Mouse (Mus musculus): ENCODE data around the gene Saxo1. TPM values are rescaled to one million over a fixed set of nuclear protein-coding genes. Genes with fewer than 3 reads are reported as not detected.

Saxo1 gene
- polyA plus RNA-seq, 1 experiment from 2014 or later: not detected

- H3K27me3 ChIP-seq (ENCODE audit: low read depth, poor library complexity, severe bottlenecking): no peaks in the 10 kb centered on the region
- DNase-seq (ENCODE audit: low spot score): no peak
These were observed 122.5 kb downstream of the Saxo1 start for GRCm38 (mm10) chr4:86435631-86436030.

GRCm38 (mm10) chr4:86428091-86428745, 129.9 kb downstream of the Saxo1 start:
- 93% methylated on average over 6 of the region's 6 CpGs for WGBS

More at GRCm38 (mm10) chr4:86435631-86436030, 122.5 kb downstream of the Saxo1 start:
- no peaks in the 10 kb centered on the region for H3K9me3 ChIP-seq (replicated peaks)
- no peaks in the 10 kb centered on the region for H3K36me3 ChIP-seq
- 89% methylated on average over 3 of the region's 3 CpGs for WGBS
- no peaks in the 10 kb centered on the region for H3K4me1 ChIP-seq
- H3K4me3 ChIP-seq: no peak overlapping the region
- no peak overlapping the region for H3K27ac ChIP-seq (replicated peaks)

GRCm38 (mm10) chr4:86427312-86427711, 130.8 kb downstream of the Saxo1 start:
- WGBS: 75% methylated on average over 5 of the region's 5 CpGs

More at GRCm38 (mm10) chr4:86428091-86428745, 129.9 kb downstream of the Saxo1 start:
- Histone ChIP-seq H3K4me3 (no peak overlapping the region), H3K27ac (replicated peaks) (no peak overlapping the region), H3K4me1 (peaks cover 19% of the 10 kb centered on the region), H3K36me3 (no peaks in the 10 kb centered on the region), H3K27me3 (ENCODE audit: low read depth, poor library complexity, severe bottlenecking) (no peaks in the 10 kb centered on the region), H3K9me3 (replicated peaks) (no peaks in the 10 kb centered on the region)
- no peak for DNase-seq (ENCODE audit: low spot score)

GRCm38 (mm10) chr4:86426549-86426948, 131.6 kb downstream of the Saxo1 start:
- peak; percentile 42 for DNase-seq (ENCODE audit: low spot score)
- no peaks in the 10 kb centered on the region for H3K27me3 ChIP-seq (ENCODE audit: low read depth, poor library complexity, severe bottlenecking)
- H3K9me3 ChIP-seq (replicated peaks): no peaks in the 10 kb centered on the region
- WGBS: 65% methylated on average over 11 of the region's 11 CpGs
- no peak overlapping the region for H3K4me3 ChIP-seq
- no peaks in the 10 kb centered on the region for H3K36me3 ChIP-seq
- peaks cover 19% of the 10 kb centered on the region for H3K4me1 ChIP-seq
- peak overlapping the region; percentile 57 for H3K27ac ChIP-seq (replicated peaks)

More at GRCm38 (mm10) chr4:86427312-86427711, 130.8 kb downstream of the Saxo1 start:
- Histone ChIP-seq H3K27ac (replicated peaks) (peak overlapping the region; percentile 57; the same call in 1 of the 2 replicates), H3K36me3 (no peaks in the 10 kb centered on the region), H3K27me3 (ENCODE audit: low read depth, poor library complexity, severe bottlenecking) (no peaks in the 10 kb centered on the region), H3K4me1 (peaks cover 19% of the 10 kb centered on the region), H3K4me3 (no peak overlapping the region), H3K9me3 (replicated peaks) (no peaks in the 10 kb centered on the region)
- DNase-seq (ENCODE audit: low spot score): no peak

GRCm38 (mm10) chr4:86425581-86425980, 132.5 kb downstream of the Saxo1 start:
- Histone ChIP-seq H3K36me3 (no peaks in the 10 kb centered on the region), H3K4me3 (no peak overlapping the region), H3K27me3 (ENCODE audit: low read depth, poor library complexity, severe bottlenecking) (no peaks in the 10 kb centered on the region), H3K27ac (replicated peaks) (no peak overlapping the region), H3K9me3 (replicated peaks) (no peaks in the 10 kb centered on the region), H3K4me1 (peaks cover 19% of the 10 kb centered on the region)
- no peak for DNase-seq (ENCODE audit: low spot score)
- 93% methylated on average over 7 of the region's 7 CpGs for whole genome bisulfite sequencing

GRCm38 (mm10) chr4:86422586-86422985, 135.5 kb downstream of the Saxo1 start:
- Histone ChIP-seq H3K4me3 (no peak overlapping the region), H3K36me3 (no peaks in the 10 kb centered on the region), H3K27ac (replicated peaks) (no peak overlapping the region), H3K4me1 (peaks cover 19% of the 10 kb centered on the region), H3K9me3 (replicated peaks) (no peaks in the 10 kb centered on the region), H3K27me3 (ENCODE audit: low read depth, poor library complexity, severe bottlenecking) (no peaks in the 10 kb centered on the region)
- WGBS: 77% methylated on average over 6 of the region's 6 CpGs
- no peak for DNase-seq (ENCODE audit: low spot score)

- 90% methylated on average over 15 of the region's 15 CpGs for WGBS
- DNase-seq (ENCODE audit: low spot score): no peak
- Histone ChIP-seq H3K4me1 (peaks cover 5% of the 10 kb centered on the region), H3K4me3 (no peak overlapping the region), H3K27ac (replicated peaks) (no peak overlapping the region), H3K9me3 (replicated peaks) (no peaks in the 10 kb centered on the region), H3K27me3 (ENCODE audit: low read depth, poor library complexity, severe bottlenecking) (no peaks in the 10 kb centered on the region), H3K36me3 (no peaks in the 10 kb centered on the region)
These were observed 141.6 kb downstream of the Saxo1 start for GRCm38 (mm10) chr4:86416401-86417025.

- no peaks in the 10 kb centered on the region for H3K9me3 ChIP-seq (replicated peaks)
- H3K36me3 ChIP-seq: no peaks in the 10 kb centered on the region
- H3K4me3 ChIP-seq: no peak overlapping the region
- H3K4me1 ChIP-seq: peaks cover 5% of the 10 kb centered on the region
- H3K27ac ChIP-seq (replicated peaks): no peak overlapping the region
- 64% methylated on average over 3 of the region's 3 CpGs for WGBS
- H3K27me3 ChIP-seq (ENCODE audit: low read depth, poor library complexity, severe bottlenecking): no peaks in the 10 kb centered on the region
- no peak for DNase-seq (ENCODE audit: low spot score)
These were observed 144.7 kb downstream of the Saxo1 start for GRCm38 (mm10) chr4:86413388-86413787.

GRCm38 (mm10) chr4:86410946-86411345, 147.2 kb downstream of the Saxo1 start:
- Histone ChIP-seq H3K27me3 (ENCODE audit: low read depth, poor library complexity, severe bottlenecking) (no peaks in the 10 kb centered on the region), H3K36me3 (no peaks in the 10 kb centered on the region), H3K9me3 (replicated peaks) (no peaks in the 10 kb centered on the region), H3K4me1 (peaks cover 5% of the 10 kb centered on the region), H3K4me3 (no peak overlapping the region), H3K27ac (replicated peaks) (no peak overlapping the region)
- 91% methylated on average over 3 of the region's 3 CpGs for WGBS
- DNase-seq (ENCODE audit: low spot score): no peak

GRCm38 (mm10) chr4:86408421-86408820, 149.7 kb downstream of the Saxo1 start:
- Histone ChIP-seq H3K4me3 (no peak overlapping the region), H3K27ac (replicated peaks) (no peak overlapping the region), H3K4me1 (peaks cover 3% of the 10 kb centered on the region), H3K27me3 (ENCODE audit: low read depth, poor library complexity, severe bottlenecking) (no peaks in the 10 kb centered on the region), H3K9me3 (replicated peaks) (no peaks in the 10 kb centered on the region), H3K36me3 (no peaks in the 10 kb centered on the region)
- no peak for DNase-seq (ENCODE audit: low spot score)
- 95% methylated on average over 9 of the region's 9 CpGs for WGBS

- no peaks in the 10 kb centered on the region for H3K4me1 ChIP-seq
- H3K9me3 ChIP-seq (replicated peaks): no peaks in the 10 kb centered on the region
- WGBS: 65% methylated on average over 3 of the region's 3 CpGs
- no peaks in the 10 kb centered on the region for H3K27me3 ChIP-seq (ENCODE audit: low read depth, poor library complexity, severe bottlenecking)
- DNase-seq (ENCODE audit: low spot score): no peak
- H3K4me3 ChIP-seq: no peak overlapping the region
- H3K36me3 ChIP-seq: no peaks in the 10 kb centered on the region
- no peak overlapping the region for H3K27ac ChIP-seq (replicated peaks)
These were observed 151.0 kb downstream of the Saxo1 start for GRCm38 (mm10) chr4:86407200-86407527.

- Histone ChIP-seq H3K27ac (replicated peaks) (no peak overlapping the region), H3K9me3 (replicated peaks) (no peaks in the 10 kb centered on the region), H3K4me3 (no peak overlapping the region), H3K27me3 (ENCODE audit: low read depth, poor library complexity, severe bottlenecking) (no peaks in the 10 kb centered on the region), H3K4me1 (no peaks in the 10 kb centered on the region), H3K36me3 (no peaks in the 10 kb centered on the region)
- DNase-seq (ENCODE audit: low spot score): peak; percentile 25
- WGBS: 79% methylated on average over 7 of the region's 7 CpGs
These were observed 151.5 kb downstream of the Saxo1 start for GRCm38 (mm10) chr4:86406501-86407199.

GRCm38 (mm10) chr4:86401116-86401515, 157.0 kb downstream of the Saxo1 start:
- H3K27ac ChIP-seq (replicated peaks): no peak overlapping the region
- H3K9me3 ChIP-seq (replicated peaks): no peaks in the 10 kb centered on the region
- WGBS: 84% methylated on average over 3 of the region's 3 CpGs

More at GRCm38 (mm10) chr4:86401116-86401515, 157.0 kb downstream of the Saxo1 start:
- Histone ChIP-seq H3K27me3 (ENCODE audit: low read depth, poor library complexity, severe bottlenecking) (no peaks in the 10 kb centered on the region), H3K4me3 (no peak overlapping the region), H3K4me1 (no peaks in the 10 kb centered on the region), H3K36me3 (no peaks in the 10 kb centered on the region)
- no peak for DNase-seq (ENCODE audit: low spot score)

All from midbrain, embryonic 10.5 days (tissue).